Mouse (Mus musculus) bone marrow, adult 2 months (tissue): ENCODE measurements around the gene St7l. TPM values are rescaled to one million over a fixed set of nuclear protein-coding genes. Genes with fewer than 3 reads are reported as not detected.
"Not testable (repeated sequence)": the region's sequence is repeated elsewhere in the genome, so short reads cannot be mapped to it uniquely, and the experiment has no call there.

Source experiments
- H3K27ac ChIP-seq: fragments of 200-500 bp; 2 replicates; pipeline ENCODE4 v1.5.1; 2012; ENCODE audit warnings: low read depth, mild to moderate bottlenecking, control low read depth, inconsistent platforms, low read length; ENCODE audit not compliant: control insufficient read depth, poor library complexity, insufficient read depth
- H3K4me1 ChIP-seq: fragments of 200-500 bp; 2 replicates; pipeline ENCODE4 v1.6.1; 2011; ENCODE audit warnings: low read length; ENCODE audit not compliant: control insufficient read depth, insufficient read depth
- H3K4me3 ChIP-seq: fragments of 200-500 bp; replicated peaks from 2 replicates; pipeline ENCODE3; 2011; ENCODE audit warnings: mild to moderate bottlenecking, low read depth, low read length, control low read depth; ENCODE audit not compliant: control insufficient read depth
- CTCF ChIP-seq: fragments of 200-500 bp; IDR thresholded peaks from 2 replicates; pipeline ENCODE4 v1.5.1; 2011; ENCODE audit warnings: low read length, control low read depth; ENCODE audit not compliant: control insufficient read depth, insufficient read depth
- POLR2A ChIP-seq: fragments of 200-500 bp; IDR thresholded peaks from 2 replicates; pipeline ENCODE4 v1.6.1; 2011; ENCODE audit warnings: low read depth, mild to moderate bottlenecking, control low read depth, low read length, borderline replicate concordance; ENCODE audit not compliant: control insufficient read depth
- WGBS: fragments of 180-500 bp; shearing (Covaris S2); methylation state at CpG from one replicate; pipeline ENCODE4 v1.1.7; 2018; 5-methylcytosine and 5-hydroxymethylcytosine counted together
- polyA plus RNA-seq: library from polyadenylated mRNA; stranded (reverse); fragments of >200 nt; gene quantifications from 2 replicates; pipeline ENCODE4 v1.2.4, GENCODE M21; 2011; ENCODE audit warnings: low replicate concordance; ENCODE audit not compliant: missing spikeins, insufficient read depth, insufficient read length

Gene St7l
- polyA plus RNA-seq, 1 experiment = 14.7 TPM

GRCm38 (mm10) chr3:104864651-104865340, 991 bp downstream of the St7l start:
- under 1% methylated on average over 48 of the region's 48 CpGs for WGBS
- peak overlapping the region; percentile 98 for H3K27ac ChIP-seq
- H3K4me3 ChIP-seq = peak overlapping the region; percentile 93
- H3K4me1 ChIP-seq = no peaks in the 10 kb centered on the region; the same call in 1 of the 2 replicates
- TF ChIP-seq CTCF (no peak), POLR2A (peak; percentile 84)

GRCm38 (mm10) chr3:104865341-104865788, 1.6 kb downstream of the St7l start:
- no peak for TF ChIP-seq POLR2A
- TF ChIP-seq CTCF = no peak
- no peaks in the 10 kb centered on the region; the same call in 1 of the 2 replicates for H3K4me1 ChIP-seq
- peak overlapping the region; percentile 98 for H3K27ac ChIP-seq
- H3K4me3 ChIP-seq = peak overlapping the region; percentile 93
- WGBS = under 1% methylated on average over 12 of the region's 12 CpGs

GRCm38 (mm10) chr3:104866674-104867073, 2.9 kb downstream of the St7l start:
- not testable (repeated sequence) for H3K27ac ChIP-seq

GRCm38 (mm10) chr3:104869611-104870010, 5.8 kb downstream of the St7l start:
- TF ChIP-seq CTCF = no peak
- TF ChIP-seq POLR2A = no peak
- Histone ChIP-seq H3K4me3 (no peak overlapping the region), H3K27ac (no peak overlapping the region), H3K4me1 (no peaks in the 10 kb centered on the region)

More at GRCm38 (mm10) chr3:104866674-104867073, 2.9 kb downstream of the St7l start:
- H3K4me1 ChIP-seq, H3K4me3 ChIP-seq: not testable (repeated sequence)

- TF ChIP-seq CTCF = no peak
- no peak for TF ChIP-seq POLR2A
- Histone ChIP-seq H3K4me3 (no peak overlapping the region), H3K4me1 (no peaks in the 10 kb centered on the region), H3K27ac (no peak overlapping the region)
- 86% methylated on average over 3 of the region's 3 CpGs for WGBS
Measured at GRCm38 (mm10) chr3:104888585-104888984, 24.8 kb downstream of the St7l start.

GRCm38 (mm10) chr3:104896141-104896540, 32.3 kb downstream of the St7l start:
- WGBS = 83% methylated on average over 3 of the region's 3 CpGs
- no peak for TF ChIP-seq POLR2A
- TF ChIP-seq CTCF = no peak
- H3K27ac ChIP-seq = no peak overlapping the region
- no peak overlapping the region for H3K4me3 ChIP-seq
- H3K4me1 ChIP-seq = no peaks in the 10 kb centered on the region

GRCm38 (mm10) chr3:104901154-104901553, 37.3 kb downstream of the St7l start:
- no peaks in the 10 kb centered on the region for H3K4me1 ChIP-seq
- H3K4me3 ChIP-seq = no peak overlapping the region
- H3K27ac ChIP-seq = no peak overlapping the region
- WGBS = 90% methylated on average over 4 of the region's 4 CpGs
- TF ChIP-seq CTCF (no peak), POLR2A (no peak)

- H3K27ac ChIP-seq = no peak overlapping the region
- no peak for TF ChIP-seq CTCF
- TF ChIP-seq POLR2A = no peak
- 84% methylated on average over 4 of the region's 4 CpGs for WGBS
- H3K4me3 ChIP-seq = no peak overlapping the region
- H3K4me1 ChIP-seq = no peaks in the 10 kb centered on the region
Measured at GRCm38 (mm10) chr3:104905389-104905788, 41.6 kb downstream of the St7l start.

GRCm38 (mm10) chr3:104906007-104906406, 42.2 kb downstream of the St7l start:
- no peaks in the 10 kb centered on the region for H3K4me1 ChIP-seq
- no peak overlapping the region for H3K27ac ChIP-seq
- H3K4me3 ChIP-seq = no peak overlapping the region
- TF ChIP-seq POLR2A = no peak
- no peak for TF ChIP-seq CTCF
- WGBS = 81% methylated on average over 3 of the region's 3 CpGs
